In the genomic region with DNA sequence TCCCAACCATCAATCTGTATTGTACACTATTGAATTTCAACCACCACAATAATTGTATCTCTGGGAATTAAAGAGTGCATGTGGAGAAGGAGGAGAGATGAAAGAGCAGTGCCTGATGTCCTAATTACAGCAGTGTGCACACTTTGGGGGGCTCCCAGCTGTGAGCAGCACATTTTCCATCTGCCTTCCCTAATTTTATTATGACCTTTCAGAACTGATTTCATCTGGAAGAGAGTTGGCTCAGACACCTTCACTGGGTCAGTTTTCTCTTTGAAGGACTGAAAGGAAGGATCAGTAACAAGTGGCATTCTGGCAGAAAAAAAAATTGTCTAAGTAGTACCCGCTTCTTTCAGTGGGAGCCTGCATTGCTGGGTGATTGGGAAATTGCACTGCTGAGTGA, we compare ENCODE assay signal across 29 mouse cellular contexts.
DNase-seq lines count a peak whose midpoint lies in the region; ATAC-seq lines count a peak whose summit lies in the region.
"Had no signal": no experiment of that assay in that cellular context is flagged by ENCODE, and none has a peak within 500 bp of the region (broad histone marks: within the 10 kb centered on the region; RNA-seq: fewer than 3 reads in every experiment).

No protein-coding gene starts in this region.

- WGBS in forebrain, embryonic 11.5 days = 42% methylated on average over 1 of the region's 1 CpGs
- 42% methylated on average over 1 of the region's 1 CpGs for whole genome bisulfite sequencing in forebrain, embryonic 10.5 days

- H3K27ac ChIP-seq in forebrain, embryonic 11.5 days (ENCODE audit: low read depth, low read length) = no peak overlapping the region
- H3K27ac ChIP-seq in forebrain, embryonic 10.5 days = no peak overlapping the region
- H3K27ac ChIP-seq: embryonic facial prominence, embryonic 10.5 days; embryonic facial prominence, embryonic 13.5 days; heart, embryonic 15.5 days; hindbrain, embryonic 10.5 days; hindbrain, embryonic 13.5 days had no signal

- H3K36me3 ChIP-seq in forebrain, embryonic 11.5 days (ENCODE audit: control insufficient read depth, insufficient read depth, low read length) = no peaks in the 10 kb centered on the region
- H3K36me3 ChIP-seq in forebrain, embryonic 10.5 days (replicated peaks) = no peaks in the 10 kb centered on the region
- H3K36me3 ChIP-seq: embryonic facial prominence, embryonic 10.5 days; embryonic facial prominence, embryonic 13.5 days; G1E; heart, embryonic 12.5 days; heart, embryonic 15.5 days; hindbrain, embryonic 10.5 days; hindbrain, embryonic 13.5 days had no signal

- H3K27me3 ChIP-seq in forebrain, embryonic 11.5 days (ENCODE audit: control insufficient read depth, insufficient read depth, low read length) = 0 out of 2 replicates have a peak, but pooled peaks cover 2% of the 10 kb centered on the region
- peaks cover 12% of the 10 kb centered on the region for H3K27me3 ChIP-seq in forebrain, embryonic 10.5 days (ENCODE audit: poor library complexity, severe bottlenecking)
- H3K27me3 ChIP-seq: CH12.LX; embryonic facial prominence, embryonic 13.5 days; heart, embryonic 12.5 days; heart, embryonic 15.5 days; hindbrain, embryonic 13.5 days had no signal

- no peak for DNase-seq in forebrain, embryonic 11.5 days (ENCODE audit: low spot score)
- DNase-seq in forebrain, embryonic 10.5 days (ENCODE audit: extremely low spot score, low spot score) = no peak
- peak; percentile 24 for DNase-seq in left cerebral cortex, postnatal 4 days
- no peak for DNase-seq in left cerebral cortex, postnatal 25 days (ENCODE audit: low spot score in 2 of 2)
- DNase-seq in retina, postnatal 1 day = peak; percentile 47
- no peak for DNase-seq in layer of hippocampus, adult 9-11 months
- DNase-seq: adrenal gland, adult 2 months; adrenal gland, postnatal 25 days; B cell, adult 2 months; cerebellum, adult 18-20 months; cerebellum, adult 9-11 months; cerebellum, postnatal 36 days; embryo, embryonic 11 days; gastrocnemius, postnatal 10 days; heart, adult 18-20 months; heart, postnatal 10 days; heart, postnatal 36 days; kidney, adult 2 months had no signal

- intact Hi-C loops in left cerebral cortex, postnatal 4 days (cut with DNase I) = no loop called here
- intact Hi-C loops in left cerebral cortex, postnatal 25 days (cut with DNase I) = no loop called here

- no peaks in the 10 kb centered on the region for H3K9me3 ChIP-seq in forebrain, embryonic 11.5 days (ENCODE audit: control insufficient read depth, low read length)
- H3K9me3 ChIP-seq in forebrain, embryonic 10.5 days = no peaks in the 10 kb centered on the region
- H3K9me3 ChIP-seq: embryonic facial prominence, embryonic 10.5 days; embryonic facial prominence, embryonic 13.5 days; heart, embryonic 12.5 days; heart, embryonic 15.5 days; hindbrain, embryonic 10.5 days; hindbrain, embryonic 13.5 days had no signal

- H3K4me1 ChIP-seq in forebrain, embryonic 11.5 days (replicated peaks; ENCODE audit: control insufficient read depth, insufficient read depth, low read length) = no peaks in the 10 kb centered on the region
- H3K4me1 ChIP-seq in forebrain, embryonic 10.5 days = peaks cover 23% of the 10 kb centered on the region
- H3K4me1 ChIP-seq: embryonic facial prominence, embryonic 10.5 days; heart, embryonic 12.5 days; heart, embryonic 15.5 days had no signal

- no peak overlapping the region for H3K4me2 ChIP-seq in forebrain, embryonic 11.5 days (ENCODE audit: low read depth, low read length, severe bottlenecking)
- H3K4me2 ChIP-seq: embryonic facial prominence, embryonic 13.5 days; heart, embryonic 12.5 days; heart, embryonic 15.5 days; hindbrain, embryonic 13.5 days had no signal

- no peak overlapping the region for H3K4me3 ChIP-seq in forebrain, embryonic 11.5 days (ENCODE audit: low read depth, low read length)
- no peak overlapping the region for H3K4me3 ChIP-seq in forebrain, embryonic 10.5 days
- H3K4me3 ChIP-seq: embryonic facial prominence, embryonic 10.5 days; embryonic facial prominence, embryonic 13.5 days; erythroblast, embryonic 14.5 days; heart, embryonic 12.5 days; heart, embryonic 15.5 days; hindbrain, embryonic 10.5 days; hindbrain, embryonic 13.5 days had no signal

- ATAC-seq in forebrain, embryonic 11.5 days (replicated peaks; ENCODE audit: low FRiP score) = 0 out of 2 replicates have a peak, but pooled peaks have one; percentile 27
- ATAC-seq: forebrain, embryonic 16.5 days; intestine, postnatal 0 days had no signal

- no peak overlapping the region for H3K9ac ChIP-seq in forebrain, embryonic 11.5 days (ENCODE audit: low read length)
- H3K9ac ChIP-seq: embryonic facial prominence, embryonic 13.5 days; heart, embryonic 12.5 days; heart, embryonic 15.5 days; hindbrain, embryonic 13.5 days had no signal

Comparison
In these comparisons a context has a peak if more than half of its experiments do, and no peak if none do; other contexts are left out.
1. DNase-seq: peak in left cerebral cortex, postnatal 4 days (single experiment) and retina, postnatal 1 day (single experiment); none in forebrain, embryonic 11.5 days (single experiment), forebrain, embryonic 10.5 days (single experiment), left cerebral cortex, postnatal 25 days (0 of 2) and layer of hippocampus, adult 9-11 months (single experiment).